Mouse (Mus musculus): ENCODE results near the gene Pawr.

DNA sequence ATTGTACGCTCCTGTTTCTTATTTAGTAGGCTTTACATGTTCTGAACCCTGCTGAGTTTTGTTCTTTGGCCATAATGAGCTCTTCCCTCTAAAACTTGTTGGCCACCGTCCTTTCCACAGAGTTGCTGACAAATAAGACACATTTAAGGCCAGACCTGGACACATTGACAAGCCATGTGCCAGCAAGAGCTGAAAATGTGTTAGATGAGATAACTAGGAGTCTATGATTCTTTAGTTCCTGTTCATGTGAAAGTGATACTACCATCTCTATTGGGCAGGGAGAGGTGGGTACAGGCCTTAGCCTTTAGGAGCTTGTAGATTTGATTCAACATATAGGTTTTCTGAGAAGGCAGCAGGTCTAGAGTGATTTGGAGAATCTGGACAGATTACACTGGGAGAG, 129.9 kb downstream of the Pawr start:
- TF ChIP-seq MAFK (IDR thresholded peaks at IDR 0.05; ENCODE audit: insufficient read depth, low read depth, low read length) (no peak), HCFC1 (IDR thresholded peaks at IDR 0.05; ENCODE audit: borderline replicate concordance, insufficient read depth, low read length) (no peak)
